Mouse (Mus musculus): Measurements from ENCODE around the gene 4930519P11Rik. TPM values are rescaled to one million over a fixed set of nuclear protein-coding genes. Genes with fewer than 3 reads are reported as not detected.

4930519P11Rik gene
- polyA plus RNA-seq, 1 experiment from 2014 or later, result 0.41 TPM

GRCm38 (mm10) chr2:154580586-154580985 is 32.7 kb downstream of the 4930519P11Rik start:
- no peak overlapping the region for H3K4me3 ChIP-seq (ENCODE audit: low read depth, low read length)
- no peak overlapping the region for H3K27ac ChIP-seq (ENCODE audit: low read length)
- no peak overlapping the region for H3K4me2 ChIP-seq (ENCODE audit: low read length)
- H3K36me3 ChIP-seq (ENCODE audit: control insufficient read depth, insufficient read depth, low read length), result no peaks in the 10 kb centered on the region
- no peak for ATAC-seq
- no peaks in the 10 kb centered on the region for H3K9me3 ChIP-seq (replicated peaks; ENCODE audit: control insufficient read depth, low read length, poor library complexity, severe bottlenecking)
- WGBS, result 71% methylated on average over 8 of the region's 8 CpGs
- no peaks in the 10 kb centered on the region for H3K27me3 ChIP-seq (ENCODE audit: control insufficient read depth, insufficient read depth, low read depth, low read length)
- peaks cover 10% of the 10 kb centered on the region for H3K4me1 ChIP-seq (ENCODE audit: control insufficient read depth, insufficient read depth, low read length)
- no peak overlapping the region for H3K9ac ChIP-seq (ENCODE audit: low read depth, low read length)

GRCm38 (mm10) chr2:154577744-154578067 is 35.5 kb downstream of the 4930519P11Rik start:
- H3K27me3 ChIP-seq (ENCODE audit: control insufficient read depth, insufficient read depth, low read depth, low read length), result no peaks in the 10 kb centered on the region
- no peaks in the 10 kb centered on the region for H3K36me3 ChIP-seq (ENCODE audit: control insufficient read depth, insufficient read depth, low read length)
- H3K4me1 ChIP-seq (ENCODE audit: control insufficient read depth, insufficient read depth, low read length), result peaks cover 7% of the 10 kb centered on the region
- 54% methylated on average over 6 of the region's 6 CpGs for WGBS
- H3K9ac ChIP-seq (ENCODE audit: low read depth, low read length), result no peak overlapping the region
- no peaks in the 10 kb centered on the region for H3K9me3 ChIP-seq (replicated peaks; ENCODE audit: control insufficient read depth, low read length, poor library complexity, severe bottlenecking)
- no peak for ATAC-seq
- no peak overlapping the region for H3K4me2 ChIP-seq (ENCODE audit: low read length)
- no peak overlapping the region; the same call in 1 of the 2 replicates for H3K27ac ChIP-seq (ENCODE audit: low read length)
- no peak overlapping the region for H3K4me3 ChIP-seq (ENCODE audit: low read depth, low read length)

- Histone ChIP-seq H3K36me3 (ENCODE audit: control insufficient read depth, insufficient read depth, low read length) (no peaks in the 10 kb centered on the region), H3K27ac (ENCODE audit: low read length) (peak overlapping the region; percentile 40; the same call in 1 of the 2 replicates), H3K4me1 (ENCODE audit: control insufficient read depth, insufficient read depth, low read length) (peaks cover 7% of the 10 kb centered on the region), H3K27me3 (ENCODE audit: control insufficient read depth, insufficient read depth, low read depth, low read length) (no peaks in the 10 kb centered on the region), H3K9ac (ENCODE audit: low read depth, low read length) (peak overlapping the region; percentile 33; the same call in 1 of the 2 replicates), H3K4me3 (ENCODE audit: low read depth, low read length) (no peak overlapping the region), H3K9me3 (replicated peaks; ENCODE audit: control insufficient read depth, low read length, poor library complexity, severe bottlenecking) (no peaks in the 10 kb centered on the region), H3K4me2 (ENCODE audit: low read length) (no peak overlapping the region)
- 0 out of 2 replicates have a peak, but pooled peaks have one; percentile 68 for ATAC-seq
- WGBS, result 15% methylated on average over 12 of the region's 12 CpGs
Measured at GRCm38 (mm10) chr2:154576876-154577743, 36.1 kb downstream of the 4930519P11Rik start.

GRCm38 (mm10) chr2:154574271-154574670 is 39.0 kb downstream of the 4930519P11Rik start:
- no peak overlapping the region for H3K9ac ChIP-seq (ENCODE audit: low read depth, low read length)
- H3K4me3 ChIP-seq (ENCODE audit: low read depth, low read length), result no peak overlapping the region
- H3K4me1 ChIP-seq (ENCODE audit: control insufficient read depth, insufficient read depth, low read length), result peaks cover 8% of the 10 kb centered on the region
- H3K36me3 ChIP-seq (ENCODE audit: control insufficient read depth, insufficient read depth, low read length), result no peaks in the 10 kb centered on the region
- H3K27me3 ChIP-seq (ENCODE audit: control insufficient read depth, insufficient read depth, low read depth, low read length), result no peaks in the 10 kb centered on the region
- no peak overlapping the region for H3K4me2 ChIP-seq (ENCODE audit: low read length)
- no peak overlapping the region for H3K27ac ChIP-seq (ENCODE audit: low read length)
- ATAC-seq, result no peak
- no peaks in the 10 kb centered on the region for H3K9me3 ChIP-seq (replicated peaks; ENCODE audit: control insufficient read depth, low read length, poor library complexity, severe bottlenecking)
- 35% methylated on average over 7 of the region's 7 CpGs for WGBS

- Histone ChIP-seq H3K4me3 (ENCODE audit: low read depth, low read length) (no peak overlapping the region), H3K36me3 (ENCODE audit: control insufficient read depth, insufficient read depth, low read length) (no peaks in the 10 kb centered on the region), H3K27me3 (ENCODE audit: control insufficient read depth, insufficient read depth, low read depth, low read length) (no peaks in the 10 kb centered on the region), H3K4me2 (ENCODE audit: low read length) (no peak overlapping the region), H3K27ac (ENCODE audit: low read length) (no peak overlapping the region), H3K9ac (ENCODE audit: low read depth, low read length) (no peak overlapping the region), H3K4me1 (ENCODE audit: control insufficient read depth, insufficient read depth, low read length) (peaks cover 14% of the 10 kb centered on the region), H3K9me3 (replicated peaks; ENCODE audit: control insufficient read depth, low read length, poor library complexity, severe bottlenecking) (no peaks in the 10 kb centered on the region)
- 79% methylated on average over 3 of the region's 3 CpGs for WGBS
- ATAC-seq, result no peak
Measured at GRCm38 (mm10) chr2:154572996-154573395, 40.2 kb downstream of the 4930519P11Rik start.

- WGBS, result 84% methylated on average over 8 of the region's 8 CpGs
- Histone ChIP-seq H3K9me3 (replicated peaks; ENCODE audit: control insufficient read depth, low read length, poor library complexity, severe bottlenecking) (no peaks in the 10 kb centered on the region), H3K27ac (ENCODE audit: low read length) (no peak overlapping the region), H3K4me1 (ENCODE audit: control insufficient read depth, insufficient read depth, low read length) (peaks cover 8% of the 10 kb centered on the region; the same call in 1 of the 2 replicates), H3K9ac (ENCODE audit: low read depth, low read length) (no peak overlapping the region), H3K4me2 (ENCODE audit: low read length) (no peak overlapping the region), H3K36me3 (ENCODE audit: control insufficient read depth, insufficient read depth, low read length) (no peaks in the 10 kb centered on the region), H3K27me3 (ENCODE audit: control insufficient read depth, insufficient read depth, low read depth, low read length) (no peaks in the 10 kb centered on the region), H3K4me3 (ENCODE audit: low read depth, low read length) (no peak overlapping the region)
- ATAC-seq, result no peak
Measured at GRCm38 (mm10) chr2:154571976-154572375, 41.3 kb downstream of the 4930519P11Rik start.

- Histone ChIP-seq H3K36me3 (ENCODE audit: control insufficient read depth, insufficient read depth, low read length) (no peaks in the 10 kb centered on the region), H3K27me3 (ENCODE audit: control insufficient read depth, insufficient read depth, low read depth, low read length) (no peaks in the 10 kb centered on the region), H3K4me2 (ENCODE audit: low read length) (no peak overlapping the region), H3K4me3 (ENCODE audit: low read depth, low read length) (no peak overlapping the region), H3K27ac (ENCODE audit: low read length) (no peak overlapping the region), H3K4me1 (ENCODE audit: control insufficient read depth, insufficient read depth, low read length) (peaks cover 10% of the 10 kb centered on the region; the same call in 1 of the 2 replicates), H3K9ac (ENCODE audit: low read depth, low read length) (no peak overlapping the region), H3K9me3 (replicated peaks; ENCODE audit: control insufficient read depth, low read length, poor library complexity, severe bottlenecking) (no peaks in the 10 kb centered on the region)
- 95% methylated on average over 4 of the region's 4 CpGs for WGBS
- no peak for ATAC-seq
Measured at GRCm38 (mm10) chr2:154571266-154571665, 42.0 kb downstream of the 4930519P11Rik start.

GRCm38 (mm10) chr2:154570666-154571065 is 42.6 kb downstream of the 4930519P11Rik start:
- WGBS, result 65% methylated on average over 4 of the region's 4 CpGs
- Histone ChIP-seq H3K4me2 (ENCODE audit: low read length) (peak overlapping the region; percentile 55), H3K27ac (ENCODE audit: low read length) (no peak overlapping the region), H3K4me1 (ENCODE audit: control insufficient read depth, insufficient read depth, low read length) (peaks cover 10% of the 10 kb centered on the region; the same call in 1 of the 2 replicates), H3K4me3 (ENCODE audit: low read depth, low read length) (no peak overlapping the region), H3K9me3 (replicated peaks; ENCODE audit: control insufficient read depth, low read length, poor library complexity, severe bottlenecking) (no peaks in the 10 kb centered on the region), H3K9ac (ENCODE audit: low read depth, low read length) (no peak overlapping the region), H3K27me3 (ENCODE audit: control insufficient read depth, insufficient read depth, low read depth, low read length) (no peaks in the 10 kb centered on the region), H3K36me3 (ENCODE audit: control insufficient read depth, insufficient read depth, low read length) (no peaks in the 10 kb centered on the region)
- no peak for ATAC-seq

- Histone ChIP-seq H3K27me3 (ENCODE audit: control insufficient read depth, insufficient read depth, low read depth, low read length) (no peaks in the 10 kb centered on the region), H3K9me3 (replicated peaks; ENCODE audit: control insufficient read depth, low read length, poor library complexity, severe bottlenecking) (no peaks in the 10 kb centered on the region), H3K4me2 (ENCODE audit: low read length) (peak within 1 kb of the TSS; percentile 98), H3K4me1 (ENCODE audit: control insufficient read depth, insufficient read depth, low read length) (peaks cover 10% of the 10 kb centered on the region; the same call in 1 of the 2 replicates), H3K36me3 (ENCODE audit: control insufficient read depth, insufficient read depth, low read length) (no peaks in the 10 kb centered on the region), H3K4me3 (ENCODE audit: low read depth, low read length) (peak within 1 kb of the TSS; percentile 71), H3K9ac (ENCODE audit: low read depth, low read length) (peak within 1 kb of the TSS; percentile 68), H3K27ac (ENCODE audit: low read length) (peak within 1 kb of the TSS; percentile 13; the same call in 1 of the 2 replicates)
- WGBS, result 0% methylated on average over 44 of the region's 44 CpGs
- peak; percentile 98 for ATAC-seq
Measured at GRCm38 (mm10) chr2:154569836-154570286, 43.4 kb downstream of the 4930519P11Rik start, which contains the start of gene E2f1. Gene E2f1 (minus strand): TSS chr2:154569892.

All from midbrain, embryonic 16.5 days (tissue).